Mouse (Mus musculus) CH12.LX (cell line): ENCODE measurements around the gene Unc119b. TPM values are rescaled to one million over a fixed set of nuclear protein-coding genes. Genes with fewer than 3 reads are reported as not detected.
"Not testable (repeated sequence)": the region's sequence is repeated elsewhere in the genome, so short reads cannot be mapped to it uniquely, and the experiment has no call there.

Experiments
- DNase-seq: peaks from one replicate; pipeline ENCODE4 v3.0.0-alpha.2; 2013; ENCODE audit errors: extremely low read depth
- H3K27ac ChIP-seq: 2 replicates; pipeline ENCODE4 v1.5.1; 2012; ENCODE audit warnings: low read depth, mild to moderate bottlenecking, control low read depth, moderate library complexity; ENCODE audit not compliant: insufficient read depth
- H3K27me3 ChIP-seq: replicated peaks from 2 replicates; pipeline ENCODE3; 2012; ENCODE audit warnings: inconsistent platforms
- H3K36me3 ChIP-seq, 2 experiments: replicated peaks in 1 of 2; 2 replicates each; pipeline versions ENCODE3 to v1.6.1; 2012; ENCODE audit warnings: inconsistent platforms in 1 of 2, low read length in 1 of 2, mild to moderate bottlenecking in 1 of 2, mixed read lengths in 1 of 2, moderate library complexity in 1 of 2; ENCODE audit not compliant: control insufficient read depth in 1 of 2, insufficient read depth in 1 of 2
- H3K4me1 ChIP-seq, 2 experiments: 2 replicates each; pipeline ENCODE4 v1.6.1; 2012; ENCODE audit warnings: inconsistent platforms in 1 of 2, moderate library complexity in 1 of 2; ENCODE audit not compliant: insufficient read depth in 2 of 2, control insufficient read depth in 1 of 2
- H3K4me2 ChIP-seq: 2 replicates; pipeline ENCODE4 v1.6.1; 2012; ENCODE audit warnings: low read depth, mild to moderate bottlenecking, control low read depth; ENCODE audit not compliant: poor library complexity, insufficient read depth, severe bottlenecking
- H3K4me3 ChIP-seq, 3 experiments: fragments of 150-350 bp in 1 of 3; sonication (generic) in 1 of 3; replicated peaks in 1 of 3; 2 replicates each; pipeline versions ENCODE3 to v1.5.1; 2011 to 2012; ENCODE audit warnings: low read depth in 2 of 3, low read length in 2 of 3, mild to moderate bottlenecking in 2 of 3, moderate library complexity in 2 of 3, control low read depth in 1 of 3, improper control_type of control experiment in 1 of 3, inconsistent platforms in 1 of 3, mixed read lengths in 1 of 3; ENCODE audit not compliant: poor library complexity in 1 of 3
- H3K79me2 ChIP-seq: replicated peaks from 2 replicates; pipeline ENCODE4 v1.6.1; 2012; ENCODE audit warnings: mild to moderate bottlenecking, moderate library complexity; ENCODE audit not compliant: control insufficient read depth, poor library complexity, insufficient read depth, severe bottlenecking; ENCODE audit errors: extremely low read depth
- H3K9ac ChIP-seq: 2 replicates; pipeline ENCODE4 v1.6.1; 2012; ENCODE audit warnings: low read depth, mild to moderate bottlenecking, control low read depth, moderate library complexity; ENCODE audit not compliant: insufficient read depth
- H3K9me3 ChIP-seq: replicated peaks from 2 replicates; pipeline ENCODE3; 2012; ENCODE audit warnings: low read length, inconsistent platforms, mixed read lengths
- CHD1 ChIP-seq: IDR thresholded peaks from 2 replicates; pipeline ENCODE4 v1.6.1; 2012; ENCODE audit warnings: low read depth, low read length, improper control_type of control experiment, inconsistent platforms
- CHD2 ChIP-seq: IDR thresholded peaks from 2 replicates; pipeline ENCODE4 v1.6.1; 2011; ENCODE audit warnings: low read length, improper control_type of control experiment
- CTCF ChIP-seq, 2 experiments: IDR thresholded peaks in 1 of 2; conservative IDR thresholded peaks in 1 of 2; 2 replicates each; pipeline ENCODE4 v1.5.1; 2011 to 2012; ENCODE audit warnings: low read depth in 2 of 2, low read length in 2 of 2, improper control_type of control experiment in 1 of 2, inconsistent platforms in 1 of 2, mild to moderate bottlenecking in 1 of 2, moderate library complexity in 1 of 2
- EP300 ChIP-seq: IDR thresholded peaks from 2 replicates; pipeline ENCODE4 v1.6.1; 2011; ENCODE audit warnings: low read length, improper control_type of control experiment
- GABPA ChIP-seq: IDR thresholded peaks from 2 replicates; pipeline ENCODE4 v1.6.1; 2012; ENCODE audit warnings: low read depth, low read length, improper control_type of control experiment, inconsistent platforms; ENCODE audit not compliant: insufficient replicate concordance
- JUN ChIP-seq: IDR thresholded peaks from 2 replicates; pipeline ENCODE4 v1.6.1; 2011; ENCODE audit warnings: low read depth, mild to moderate bottlenecking, low read length, improper control_type of control experiment, moderate library complexity; ENCODE audit not compliant: insufficient read depth
- JUND ChIP-seq: conservative IDR thresholded peaks from 2 replicates; pipeline ENCODE4 v1.6.1; 2011; ENCODE audit warnings: low read depth, low read length, improper control_type of control experiment
- NELFE ChIP-seq: IDR thresholded peaks from 2 replicates; pipeline ENCODE4 v1.6.1; 2011; ENCODE audit warnings: low read depth, low read length, improper control_type of control experiment
- NRF1 ChIP-seq: IDR thresholded peaks from 2 replicates; pipeline ENCODE4 v1.6.1; 2014; ENCODE audit warnings: low read depth, mild to moderate bottlenecking, inconsistent platforms, low read length, improper control_type of control experiment, moderate library complexity
- POLR2A ChIP-seq: IDR thresholded peaks from 2 replicates; pipeline ENCODE4 v1.6.1; 2011; ENCODE audit warnings: low read depth, mild to moderate bottlenecking, improper control_type of control experiment, low read length
- POLR2AphosphoS2 ChIP-seq: IDR thresholded peaks from 2 replicates; pipeline ENCODE4 v1.6.1; 2011; ENCODE audit warnings: low read depth, low read length, improper control_type of control experiment
- RAD21 ChIP-seq: IDR thresholded peaks from 2 replicates; pipeline ENCODE4 v1.6.1; 2011; ENCODE audit warnings: low read depth, mild to moderate bottlenecking, low read length, improper control_type of control experiment, moderate library complexity
- RCOR1 ChIP-seq: conservative IDR thresholded peaks from 2 replicates; pipeline ENCODE4 v1.6.1; 2012; ENCODE audit warnings: low read depth, mild to moderate bottlenecking, inconsistent platforms, low read length, improper control_type of control experiment
- SMC3 ChIP-seq: IDR thresholded peaks from 2 replicates; pipeline ENCODE4 v1.6.1; 2011; ENCODE audit warnings: low read depth, low read length, improper control_type of control experiment
- TBP ChIP-seq: conservative IDR thresholded peaks from 2 replicates; pipeline ENCODE4 v1.6.1; 2011; ENCODE audit warnings: low read depth, low read length, improper control_type of control experiment
- TCF12 ChIP-seq: IDR thresholded peaks from 2 replicates; pipeline ENCODE4 v1.6.1; 2014; ENCODE audit warnings: low read depth, mild to moderate bottlenecking, inconsistent platforms, low read length, improper control_type of control experiment
- ZC3H11A ChIP-seq: IDR thresholded peaks from 2 replicates; pipeline ENCODE4 v1.6.1; 2012; ENCODE audit warnings: low read depth, mild to moderate bottlenecking, inconsistent platforms, low read length, improper control_type of control experiment
- ZKSCAN1 ChIP-seq: IDR thresholded peaks from 2 replicates; pipeline ENCODE4 v1.6.1; 2012; ENCODE audit warnings: low read depth, inconsistent platforms, low read length, improper control_type of control experiment, borderline replicate concordance
- ZMIZ1 ChIP-seq: IDR thresholded peaks from 2 replicates; pipeline ENCODE4 v1.6.1; 2012; ENCODE audit warnings: low read depth, mild to moderate bottlenecking, inconsistent platforms, low read length, improper control_type of control experiment
- ZNF384 ChIP-seq: IDR thresholded peaks from 2 replicates; pipeline ENCODE4 v1.6.1; 2012; ENCODE audit warnings: low read depth, low read length, improper control_type of control experiment, inconsistent platforms
- dilution Hi-C: fragments of 300-500 bp; cut with MboI; formaldehyde crosslinking; loops from 2 replicates; pipeline ENCODE4 v1.14.3; 2020; ENCODE audit warnings: low sequenced_read_pairs; ENCODE audit not compliant: extremely low pct_unique_long_range_greater_than_20kb, extremely low pct_ligation_motif_present
- in situ Hi-C: fragments of 300-500 bp; cut with MboI; formaldehyde crosslinking; loops from 3 replicates; pipeline ENCODE4 v1.14.3; 2019; ENCODE audit warnings: low sequenced_read_pairs, low pct_ligation_motif_present, low pct_unique_long_range_greater_than_20kb, mixed read lengths
- polyA plus RNA-seq: library from polyadenylated mRNA; unstranded; fragments of >175 nt; gene quantifications from 2 replicates; pipeline ENCODE4 v1.2.1, GENCODE M21; 2012; ENCODE audit warnings: low read depth; ENCODE audit not compliant: insufficient read length
- total RNA-seq, 2 experiments: library from RNA; depleted of rRNA; stranded (reverse); fragments of 300-350 nt in 1 of 2; fragments of >200 nt in 1 of 2; gene quantifications; 2 replicates each; pipeline ENCODE4 v1.2.3; 2012 to 2014

Unc119b gene
- total and polyA plus RNA-seq, 3 experiments: 13.3 to 22.6 (median 18.4) TPM

GRCm38 (mm10) chr5:115165895-115166814 lies 31.4 kb upstream of the Unc119b start:
- Histone ChIP-seq H3K9ac (no peak overlapping the region), H3K36me3 (no peaks in the 10 kb centered on the region), H3K79me2 (no peaks in the 10 kb centered on the region), H3K4me2 (no peak overlapping the region), H3K4me1 (peaks cover 8 to 26% of the 10 kb centered on the region in 2 experiments), H3K27me3 (no peaks in the 10 kb centered on the region), H3K9me3 (no peaks in the 10 kb centered on the region), H3K4me3 (no peak overlapping the region), H3K27ac (no peak overlapping the region)
- in situ Hi-C loops: loop anchor here (5.0 kb wide), 1 partner anchor 39 kb away; no protein-coding TSS in a partner anchor
- no peak for TF ChIP-seq TCF12
- TF ChIP-seq RCOR1: no peak
- no peak for TF ChIP-seq POLR2AphosphoS2
- TF ChIP-seq RAD21: no peak
- TF ChIP-seq JUND: no peak
- no peak for TF ChIP-seq JUN
- TF ChIP-seq CHD1: no peak
- TF ChIP-seq ZMIZ1: no peak
- no peak for TF ChIP-seq ZNF384
- TF ChIP-seq GABPA: no peak
- TF ChIP-seq NRF1: no peak
- no peak for TF ChIP-seq SMC3
- no peak for TF ChIP-seq TBP
- TF ChIP-seq ZKSCAN1: no peak
- TF ChIP-seq ZC3H11A: no peak
- TF ChIP-seq EP300: no peak
- TF ChIP-seq POLR2A: no peak
- dilution Hi-C loops: no loop called here
- peak; percentile 30 for DNase-seq

- Histone ChIP-seq H3K27me3 (no peaks in the 10 kb centered on the region), H3K79me2 (no peaks in the 10 kb centered on the region), H3K36me3 (no peaks in the 10 kb centered on the region), H3K27ac (no peak overlapping the region), H3K4me2 (no peak overlapping the region), H3K4me1 (peaks cover 11 to 34% of the 10 kb centered on the region in 2 experiments), H3K9ac (no peak overlapping the region), H3K4me3 (no peak overlapping the region), H3K9me3 (no peaks in the 10 kb centered on the region)
- in situ Hi-C loops: loop anchor here (5.0 kb wide), 1 partner anchor 38 kb away; no protein-coding TSS in a partner anchor
- no peak for DNase-seq
- dilution Hi-C loops: no loop called here
- no peak for TF ChIP-seq CHD2
- TF ChIP-seq CTCF (conservative IDR thresholded peaks at IDR 0.05 in 1 of 2, IDR thresholded peaks at IDR 0.05 in 1 of 2; ENCODE audit: low read depth in 2 of 2, low read length in 2 of 2): peak in 1 of 2 experiments; percentile 43; a peak in 2 of 4 replicates
- no peak for TF ChIP-seq NELFE
- peak; percentile 32; the same call in 1 of the 2 replicates for TF ChIP-seq SMC3
Measured at GRCm38 (mm10) chr5:115165351-115165750, 30.6 kb upstream of the Unc119b start.

GRCm38 (mm10) chr5:115164446-115164845 lies 29.7 kb upstream of the Unc119b start:
- H3K4me3 ChIP-seq, dilution Hi-C loops, H3K4me2 ChIP-seq, in situ Hi-C loops, H3K9me3 ChIP-seq, H3K27me3 ChIP-seq, H3K9ac ChIP-seq, H3K27ac ChIP-seq, H3K36me3 ChIP-seq, DNase-seq, H3K79me2 ChIP-seq: not testable (repeated sequence)
- peaks cover 11 to 43% of the 10 kb centered on the region in 2 experiments for H3K4me1 ChIP-seq
